Mouse (Mus musculus) brown adipose tissue, adult 24 weeks (tissue): ENCODE results near the gene Txndc5. TPM values are rescaled to one million over a fixed set of nuclear protein-coding genes. Genes with fewer than 3 reads are reported as not detected.

Experiments
- H3K27ac ChIP-seq: fragments of 200-500 bp; replicated peaks from 2 replicates; pipeline ENCODE4 v1.5.1; 2012; ENCODE audit warnings: low read depth, mild to moderate bottlenecking, low read length
- H3K4me1 ChIP-seq: fragments of 200-500 bp; 2 replicates; pipeline ENCODE4 v1.6.1; 2012; ENCODE audit warnings: low read length, mixed read lengths; ENCODE audit not compliant: control insufficient read depth, insufficient read depth, insufficient read length
- H3K4me3 ChIP-seq: fragments of 200-500 bp; 2 replicates; pipeline ENCODE4 v1.5.1; 2012; ENCODE audit warnings: low read depth, mild to moderate bottlenecking, low read length, moderate library complexity; ENCODE audit not compliant: insufficient read depth
- polyA plus RNA-seq: library from polyadenylated mRNA; stranded (reverse); fragments of >200 nt; gene quantifications from 2 replicates; pipeline ENCODE4 v1.2.4, GENCODE M21; 2012; ENCODE audit not compliant: missing spikeins, insufficient read depth, insufficient read length

The Txndc5 gene
- polyA plus RNA-seq, 1 experiment, result 31.5 TPM

- Histone ChIP-seq H3K27ac (no peak overlapping the region), H3K4me3 (no peak overlapping the region), H3K4me1 (peaks cover 15% of the 10 kb centered on the region; the same call in 1 of the 2 replicates)
Measured at GRCm38 (mm10) chr13:38534016-38534415, 5.4 kb upstream of the Txndc5 start.

- Histone ChIP-seq H3K27ac (no peak overlapping the region), H3K4me1 (peaks cover 15% of the 10 kb centered on the region; the same call in 1 of the 2 replicates), H3K4me3 (no peak overlapping the region)
Measured at GRCm38 (mm10) chr13:38533461-38533860, 4.8 kb upstream of the Txndc5 start.

- peaks cover 15% of the 10 kb centered on the region; the same call in 1 of the 2 replicates for H3K4me1 ChIP-seq
- no peak overlapping the region for H3K27ac ChIP-seq
- H3K4me3 ChIP-seq, result no peak overlapping the region
Measured at GRCm38 (mm10) chr13:38531498-38531897, 2.9 kb upstream of the Txndc5 start.

GRCm38 (mm10) chr13:38529576-38529975 lies 952 bp upstream of the Txndc5 start:
- H3K27ac ChIP-seq, result no peak overlapping the region
- H3K4me3 ChIP-seq, result no peak overlapping the region
- H3K4me1 ChIP-seq, result peaks cover 18% of the 10 kb centered on the region

- Histone ChIP-seq H3K4me1 (peaks cover 8% of the 10 kb centered on the region), H3K27ac (peak overlapping the region; percentile 74), H3K4me3 (peak overlapping the region; percentile 88)
Measured at GRCm38 (mm10) chr13:38527797-38528650, 600 bp downstream of the Txndc5 start.

DNA sequence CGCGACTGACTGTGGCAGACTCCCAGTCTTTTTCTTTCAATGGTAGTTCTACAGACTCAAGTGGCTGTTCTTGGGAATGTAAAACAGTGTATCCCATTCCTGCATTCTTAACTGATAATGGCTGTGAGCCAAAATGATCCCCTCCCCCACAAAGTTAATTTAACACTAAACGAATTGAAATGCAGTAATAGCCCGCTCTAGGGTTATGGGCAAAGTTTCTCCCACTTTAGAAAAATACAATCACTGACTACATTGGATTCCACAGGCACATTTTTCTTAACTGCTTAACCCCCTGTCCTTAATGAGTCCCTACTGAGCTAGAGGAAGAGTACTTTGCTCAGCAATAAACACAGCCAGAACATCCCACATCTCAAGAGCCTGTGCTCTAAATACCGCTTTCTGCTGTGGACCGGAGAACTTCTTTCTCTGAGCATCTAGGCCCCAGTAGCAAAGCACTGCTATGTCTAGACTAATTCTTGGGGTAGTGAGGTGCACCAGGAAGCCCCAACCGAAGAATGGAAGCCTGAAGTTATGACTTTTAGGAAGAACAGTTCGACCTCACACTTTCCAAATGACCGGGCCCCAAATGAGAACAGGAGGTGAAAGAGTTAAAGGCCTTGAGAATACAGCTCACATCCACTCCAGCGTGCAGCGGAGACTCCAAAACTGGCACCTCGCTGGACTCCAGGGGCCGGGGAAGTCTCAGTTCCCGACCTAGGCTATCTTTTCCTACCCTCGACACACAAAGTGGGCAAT lies 1.4 kb downstream of the Txndc5 start:
- H3K4me1 ChIP-seq, result peaks cover 14% of the 10 kb centered on the region

GRCm38 (mm10) chr13:38526116-38526515 lies 2.5 kb downstream of the Txndc5 start:
- no peak overlapping the region for H3K27ac ChIP-seq
- H3K4me3 ChIP-seq, result no peak overlapping the region
- peaks cover 17% of the 10 kb centered on the region for H3K4me1 ChIP-seq

More for the DNA sequence above, 1.4 kb downstream of the Txndc5 start:
- H3K4me3 ChIP-seq, result peak overlapping the region; percentile 88
- peak overlapping the region; percentile 55; the same call in 1 of the 2 replicates for H3K27ac ChIP-seq

- H3K4me3 ChIP-seq, result no peak overlapping the region
- peaks cover 17% of the 10 kb centered on the region for H3K4me1 ChIP-seq
- H3K27ac ChIP-seq, result no peak overlapping the region
Measured at GRCm38 (mm10) chr13:38525261-38525660, 3.4 kb downstream of the Txndc5 start.

GRCm38 (mm10) chr13:38523231-38523630 lies 5.4 kb downstream of the Txndc5 start:
- Histone ChIP-seq H3K27ac (no peak overlapping the region), H3K4me3 (no peak overlapping the region), H3K4me1 (peaks cover 17% of the 10 kb centered on the region)

- Histone ChIP-seq H3K4me1 (peaks cover 17% of the 10 kb centered on the region), H3K27ac (peak overlapping the region; percentile 40), H3K4me3 (no peak overlapping the region)
Measured at GRCm38 (mm10) chr13:38522056-38522654, 6.5 kb downstream of the Txndc5 start.

- Histone ChIP-seq H3K4me3 (no peak overlapping the region), H3K4me1 (peaks cover 12% of the 10 kb centered on the region), H3K27ac (no peak overlapping the region)
Measured at GRCm38 (mm10) chr13:38520299-38520698, 8.3 kb downstream of the Txndc5 start.

DNA sequence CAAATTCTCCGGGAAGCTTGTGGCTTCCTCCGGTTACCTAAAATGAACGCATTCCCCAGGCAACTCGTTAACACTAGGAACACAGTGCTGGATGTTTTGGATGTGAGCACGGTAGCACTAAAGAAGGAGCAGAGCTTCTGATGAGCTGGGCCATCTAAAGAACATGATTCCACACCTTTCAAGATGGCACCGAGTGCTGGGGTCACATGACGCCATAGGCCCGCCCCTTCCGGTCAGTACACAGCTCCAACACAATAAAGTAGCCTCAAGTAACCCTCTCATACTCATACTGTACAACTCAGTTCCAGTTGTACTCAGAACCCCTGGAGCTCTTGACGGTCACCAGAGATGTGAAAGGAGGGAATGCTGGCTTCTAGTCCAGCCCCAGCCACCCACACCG lies 12.0 kb downstream of the Txndc5 start:
- Histone ChIP-seq H3K4me1 (no peaks in the 10 kb centered on the region; the same call in 1 of the 2 replicates), H3K4me3 (no peak overlapping the region), H3K27ac (no peak overlapping the region)

- no peaks in the 10 kb centered on the region for H3K4me1 ChIP-seq
- no peak overlapping the region for H3K4me3 ChIP-seq
- no peak overlapping the region for H3K27ac ChIP-seq
Measured at GRCm38 (mm10) chr13:38515845-38516244, 12.8 kb downstream of the Txndc5 start.

GRCm38 (mm10) chr13:38515431-38515830 lies 13.2 kb downstream of the Txndc5 start:
- Histone ChIP-seq H3K4me1 (no peaks in the 10 kb centered on the region), H3K27ac (no peak overlapping the region)

GRCm38 (mm10) chr13:38513921-38514320 lies 14.7 kb downstream of the Txndc5 start:
- no peak overlapping the region for H3K4me3 ChIP-seq
- H3K4me1 ChIP-seq, result no peaks in the 10 kb centered on the region
- H3K27ac ChIP-seq, result no peak overlapping the region

More at GRCm38 (mm10) chr13:38515431-38515830, 13.2 kb downstream of the Txndc5 start:
- no peak overlapping the region for H3K4me3 ChIP-seq
